Mouse (Mus musculus) left cerebral cortex, postnatal 14 days (tissue): Measurements from ENCODE around the gene E130308A19Rik. TPM values are rescaled to one million over a fixed set of nuclear protein-coding genes. Genes with fewer than 3 reads are reported as not detected.

Source experiments
- DNase-seq, 2 experiments: peaks; one replicate each; pipeline ENCODE4 v3.0.0; 2021 to 2022; ENCODE audit warnings: low spot score in 2 of 2, mixed read lengths in 1 of 2
- intact Hi-C: fragments of 180-260 bp; cut with DNase I; formaldehyde crosslinking; loops from one replicate; pipeline ENCODE4 v1.15.1; 2025
- long read RNA-seq, 2 experiments: library from polyadenylated mRNA; stranded (forward); transcript quantifications; one replicate each; pipeline ENCODE4 v2.0.0; 2021
- total RNA-seq, 2 experiments: library from RNA; stranded (reverse); gene quantifications; 2 replicates each; pipeline ENCODE4 v1.2.3; 2021

The E130308A19Rik gene
- 1 to 10 TPM; 9.6 to 9.9 TPM for total RNA-seq
- long read RNA-seq, experiment 1, full-length matches to known transcripts = 3 of 5 reads
- long read RNA-seq, experiment 1, partial matches to known transcripts = 1 of 5 reads
- long read RNA-seq, experiment 1, other reads (novel, unspliced or antisense) = 1 of 5 reads
- long read RNA-seq, experiment 2, full-length matches to known transcripts = 1 of 5 reads
- long read RNA-seq, experiment 2, partial matches to known transcripts = 1 of 5 reads
- long read RNA-seq, experiment 2, other reads (novel, unspliced or antisense) = 3 of 5 reads

GRCm38 (mm10) chr4:59625998-59626910 is at the start of gene E130308A19Rik:
E130308A19Rik (plus strand) TSS chr4:59626211.
- DNase-seq = peak; percentile 28 to 69
- intact Hi-C loops = loop anchor here (5.0 kb wide), 2 partner anchors 136 to 156 kb away; no protein-coding TSS in a partner anchor

DNA sequence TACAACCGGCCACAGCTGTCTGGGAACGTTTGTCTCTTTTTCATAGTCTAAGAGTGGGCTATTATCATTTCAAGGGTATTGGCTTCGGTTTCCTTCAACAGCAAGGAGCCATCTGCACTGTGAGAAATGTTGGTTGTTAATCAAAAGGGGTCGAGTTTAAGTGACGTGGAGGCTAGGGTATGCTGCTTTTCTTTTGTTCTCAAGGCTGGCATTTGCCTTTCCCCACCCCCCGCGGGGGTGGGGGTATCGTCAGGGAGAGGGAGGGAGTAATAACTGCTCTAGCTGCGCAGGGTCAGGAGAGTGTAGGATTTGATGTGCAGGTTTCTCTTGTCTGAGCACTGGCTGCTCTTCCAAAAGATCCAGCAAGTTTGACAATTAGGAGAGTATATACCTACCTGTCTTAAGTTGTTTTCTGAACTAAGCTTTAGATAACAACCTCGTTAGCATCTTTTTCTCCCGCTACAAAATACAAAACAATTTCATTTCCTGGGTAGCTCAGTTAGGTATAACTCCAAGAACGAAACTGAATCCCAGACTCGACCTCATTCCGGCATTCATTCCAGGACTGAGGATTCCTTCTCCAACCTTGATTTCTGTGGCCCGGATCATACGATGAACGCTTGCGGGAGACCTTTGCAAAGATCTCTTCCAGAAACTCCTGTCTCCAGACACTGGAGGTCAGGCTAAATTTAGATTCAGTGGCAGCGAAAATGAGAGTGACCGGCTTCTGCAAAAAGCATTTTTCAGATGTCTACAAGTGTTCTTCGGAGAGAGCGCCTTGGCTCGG is 45.3 kb upstream of the E130308A19Rik start:
- DNase-seq = peak in 1 of 2 experiments; percentile 7
- intact Hi-C loops = no loop called here

DNA sequence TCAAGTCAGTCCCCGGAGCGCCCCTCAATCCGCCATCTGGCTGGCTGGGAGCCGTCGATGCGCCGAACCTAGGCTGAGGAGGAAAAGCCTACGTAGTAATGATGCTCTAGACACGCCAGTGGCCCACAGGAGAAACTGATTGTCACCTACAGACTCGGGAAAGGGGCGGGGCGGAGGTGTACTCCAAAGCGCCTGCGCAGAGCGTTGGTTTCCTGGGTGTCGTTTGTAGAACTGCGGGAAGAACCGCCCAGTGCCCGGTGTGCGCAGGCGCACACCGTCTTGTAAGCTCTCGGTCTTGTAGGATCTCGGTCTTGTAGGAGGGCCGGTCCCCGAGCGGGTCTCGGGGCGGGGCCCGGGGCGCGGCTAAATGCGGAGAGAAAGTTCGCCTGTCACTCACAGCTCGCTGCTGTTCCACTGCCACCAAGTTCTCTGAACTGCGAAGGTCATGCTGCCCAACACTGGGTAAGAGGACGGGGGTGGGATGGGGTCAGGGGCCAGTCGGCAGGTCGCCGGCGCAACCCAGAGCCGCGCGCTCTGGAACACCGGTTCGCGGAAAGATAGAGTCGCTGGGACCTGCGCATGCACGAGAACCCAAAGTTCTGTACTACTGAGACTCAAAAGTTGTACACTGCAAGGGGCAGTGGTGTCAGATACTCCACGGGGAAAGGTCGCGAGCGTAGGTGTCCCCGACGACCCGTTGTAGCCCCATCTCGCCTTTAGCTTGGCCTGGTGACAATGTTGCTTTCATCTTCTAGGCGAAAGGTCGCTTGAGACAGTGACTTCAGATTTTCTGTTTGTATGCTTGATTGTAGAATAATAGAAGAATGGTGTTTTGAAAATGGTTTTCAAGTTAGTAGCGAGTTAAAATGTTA is 44.5 kb upstream of the E130308A19Rik start, which contains the start of gene Hsdl2:
TSS of gene Hsdl2 (plus strand) at position 250 of the 872 bp plus-strand sequence.
- intact Hi-C loops = no loop called here
- DNase-seq = peak; percentile 99

DNA sequence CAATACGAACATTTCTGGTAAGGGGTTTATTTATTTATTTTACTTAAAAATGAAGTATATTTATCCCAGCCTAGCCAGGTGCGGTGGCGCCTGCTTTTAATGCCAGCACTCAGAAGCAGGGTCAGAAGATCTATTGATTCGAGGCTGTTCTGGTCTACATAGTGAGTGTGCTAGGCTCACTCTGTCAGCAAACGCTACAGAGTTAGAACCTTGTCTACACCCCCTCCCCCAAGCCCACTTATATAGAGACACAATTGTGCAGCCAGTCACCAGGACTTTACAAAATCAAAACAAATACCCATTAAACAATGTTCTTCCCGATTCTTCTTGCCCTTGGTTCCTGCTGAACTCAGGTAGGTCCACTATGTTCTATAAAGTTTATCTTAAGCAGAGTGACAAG is 43.8 kb upstream of the E130308A19Rik start:
- no peak for DNase-seq
- intact Hi-C loops = no loop called here

- intact Hi-C loops = no loop called here
- DNase-seq = peak in 1 of 2 experiments; percentile 9
Observed at GRCm38 (mm10) chr4:59585097-59585496, 40.9 kb upstream of the E130308A19Rik start.

DNA sequence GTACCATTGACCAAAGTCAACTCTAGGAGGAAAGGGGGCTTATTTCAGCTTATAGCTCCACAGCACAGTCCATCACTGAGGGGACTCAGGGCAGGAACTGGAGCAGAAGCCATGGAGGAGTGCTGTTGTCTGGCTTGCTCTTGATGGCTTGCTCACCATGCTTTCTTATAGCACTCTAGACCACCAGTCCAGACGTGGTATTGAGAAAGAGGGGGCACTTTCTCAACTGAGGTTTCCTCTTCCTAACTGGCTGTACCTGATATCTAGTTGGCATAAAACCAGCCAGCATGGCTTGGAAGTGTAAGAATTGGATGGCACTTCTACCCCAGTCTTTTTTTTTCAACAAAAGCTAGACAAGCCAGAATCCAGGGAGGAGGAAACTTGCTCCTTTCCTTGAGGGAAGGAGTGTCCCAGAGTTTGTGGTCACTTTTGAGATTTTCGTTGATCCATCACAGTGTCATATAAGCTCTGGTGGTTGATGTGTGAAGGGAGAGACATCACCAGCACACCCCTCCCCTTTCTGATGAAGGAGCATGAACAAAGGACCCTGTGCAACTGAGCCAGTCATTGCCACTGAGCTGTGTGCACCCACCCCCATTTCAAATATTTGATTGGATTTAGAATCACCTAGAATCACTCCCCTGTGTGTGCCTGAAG is 38.7 kb upstream of the E130308A19Rik start:
- no peak for DNase-seq
- intact Hi-C loops = no loop called here

GRCm38 (mm10) chr4:59587872-59588226 is 38.2 kb upstream of the E130308A19Rik start:
- DNase-seq = no peak
- intact Hi-C loops = no loop called here

DNA sequence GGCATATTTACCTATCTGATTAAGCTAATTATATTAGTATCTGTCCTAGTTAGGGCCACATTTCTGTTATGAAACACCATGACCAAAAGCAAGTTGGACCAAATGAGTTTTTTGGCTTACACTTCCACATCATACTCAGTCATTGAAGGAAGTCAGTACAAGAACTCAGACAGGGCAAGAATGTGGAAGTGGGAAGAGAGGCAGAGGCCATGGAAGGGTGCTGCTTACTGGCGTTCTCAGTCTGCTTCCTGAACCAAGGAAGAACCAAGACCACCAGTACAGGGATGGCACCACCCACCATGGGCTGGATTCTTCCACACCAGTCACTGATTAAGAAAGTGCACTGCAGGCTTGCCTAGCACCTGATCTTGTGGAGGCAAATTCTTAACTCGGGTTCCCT is 31.4 kb upstream of the E130308A19Rik start:
- no peak for DNase-seq
- intact Hi-C loops = no loop called here

GRCm38 (mm10) chr4:59596556-59596955 is 29.5 kb upstream of the E130308A19Rik start:
- no peak for DNase-seq
- intact Hi-C loops = no loop called here

DNA sequence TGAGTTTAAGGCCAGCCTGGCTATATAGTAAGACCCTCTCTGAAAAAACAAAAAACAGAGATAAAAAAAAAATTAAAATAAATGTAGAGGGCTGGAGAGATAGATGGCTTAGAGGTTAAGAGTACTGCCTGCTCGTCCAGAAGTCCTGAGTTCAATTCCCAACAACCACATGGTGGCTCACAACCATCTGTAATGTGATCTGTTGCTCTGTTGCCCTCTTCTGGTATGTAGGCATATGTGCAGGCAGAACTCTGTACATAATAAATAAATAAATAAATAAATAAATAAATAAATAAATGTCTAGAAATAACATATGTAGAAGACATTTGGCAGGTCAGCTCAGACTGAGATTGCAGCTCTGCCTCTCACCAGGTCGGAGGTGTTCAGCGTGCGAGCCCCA is 23.3 kb upstream of the E130308A19Rik start:
- intact Hi-C loops = no loop called here
- DNase-seq = no peak

DNA sequence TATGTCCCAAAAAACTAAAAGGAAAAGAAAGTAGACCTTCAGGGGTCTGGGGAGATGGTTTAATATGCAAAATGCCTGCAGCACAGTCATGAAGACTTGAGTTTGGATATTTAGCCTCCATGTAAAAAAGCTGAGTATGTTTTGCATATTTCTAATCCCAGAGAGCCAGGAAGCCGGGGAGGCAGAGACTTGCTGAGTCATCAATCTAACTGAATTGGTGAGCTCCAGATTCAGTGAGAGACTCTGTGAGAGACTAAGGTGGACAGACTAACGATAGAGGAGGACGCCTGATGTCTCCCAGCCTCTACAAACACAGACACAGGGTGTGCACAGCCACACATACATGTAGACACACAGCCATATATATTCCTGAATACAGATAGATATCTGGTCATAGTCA is 21.1 kb upstream of the E130308A19Rik start:
- DNase-seq = no peak
- intact Hi-C loops = no loop called here

- intact Hi-C loops = no loop called here
- no peak for DNase-seq
Observed at GRCm38 (mm10) chr4:59605501-59605900, 20.5 kb upstream of the E130308A19Rik start.

DNA sequence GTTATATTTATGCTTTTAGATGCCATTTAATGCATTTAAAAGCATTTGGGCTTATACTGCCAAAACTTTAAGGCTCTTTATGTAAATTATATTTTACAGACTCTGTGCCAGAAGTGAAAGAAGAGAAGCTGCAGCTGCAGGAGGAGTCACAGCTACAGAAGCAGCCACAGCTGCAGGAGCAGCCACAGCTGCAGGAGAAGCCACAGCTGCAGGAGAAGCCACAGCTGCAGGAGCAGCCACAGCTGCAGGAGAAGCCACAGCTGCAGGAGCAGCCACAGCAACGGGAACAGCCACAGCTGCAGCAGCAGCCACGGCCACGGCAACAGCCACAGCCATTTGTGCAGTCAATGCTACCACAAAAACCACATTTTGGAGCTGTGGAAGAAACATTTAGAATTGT is 15.6 kb upstream of the E130308A19Rik start:
- intact Hi-C loops = no loop called here
- no peak for DNase-seq

DNA sequence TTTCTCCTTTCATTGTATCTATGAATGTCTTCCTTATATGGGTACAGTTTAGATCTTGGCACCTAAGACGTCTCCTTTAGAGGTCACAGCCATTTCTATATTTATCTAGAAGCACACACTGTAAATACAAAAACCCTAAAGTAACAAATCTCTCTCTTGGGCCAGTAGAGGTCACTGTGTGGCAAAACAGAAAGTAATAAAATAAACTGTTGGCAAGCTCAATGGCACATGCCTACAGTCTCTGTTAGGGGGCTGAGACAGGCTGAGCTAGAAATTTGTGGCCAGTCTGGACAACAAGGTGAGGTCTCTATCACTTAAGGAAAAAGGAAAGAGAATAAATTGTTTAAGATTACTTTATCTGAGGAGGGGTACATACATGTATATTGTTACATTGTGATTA is 11.0 kb upstream of the E130308A19Rik start:
- DNase-seq = no peak
- intact Hi-C loops = no loop called here

DNA sequence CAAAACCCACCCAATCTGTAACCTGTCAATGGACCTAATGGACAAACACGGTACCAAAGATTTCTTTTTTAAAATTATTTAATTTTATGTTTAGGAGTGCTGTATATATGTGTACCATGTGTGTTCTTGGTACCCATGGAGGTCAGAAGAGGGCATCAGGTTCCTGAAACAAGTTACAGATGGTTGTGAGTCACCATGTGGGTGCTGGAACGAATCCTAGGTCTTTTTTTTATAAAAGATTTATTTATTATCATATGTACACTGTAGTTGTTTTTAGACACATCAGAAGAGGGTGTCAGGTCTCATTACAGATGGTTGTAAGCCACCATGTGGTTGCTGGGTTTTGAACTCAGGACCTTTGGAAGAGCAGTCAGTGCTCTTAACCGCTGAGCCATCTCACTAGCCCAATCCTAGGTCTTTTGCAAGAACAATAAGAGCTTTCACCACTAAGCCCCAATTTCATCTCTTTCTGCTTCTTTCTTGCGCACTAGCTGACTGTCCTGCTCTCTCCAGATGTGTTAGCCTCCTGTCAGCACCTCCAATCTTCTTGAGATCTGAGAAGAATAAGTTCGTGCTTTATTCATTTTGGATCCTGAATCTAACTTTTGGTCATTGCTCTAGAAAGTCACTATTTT is 6.3 kb upstream of the E130308A19Rik start:
- intact Hi-C loops = no loop called here
- DNase-seq = no peak

- peak in 1 of 2 experiments; percentile 7 for DNase-seq
- intact Hi-C loops = loop anchor here (5.0 kb wide), 2 partner anchors 137 to 157 kb away; no protein-coding TSS in a partner anchor
Observed at GRCm38 (mm10) chr4:59625676-59625997, 374 bp upstream of the E130308A19Rik start.

- DNase-seq = no peak
- intact Hi-C loops = loop anchor here (5.0 kb wide), 2 partner anchors 134 to 154 kb away; no protein-coding TSS in a partner anchor
Observed at GRCm38 (mm10) chr4:59628255-59628654, 2.2 kb downstream of the E130308A19Rik start.
